Mouse (Mus musculus): Measurements from ENCODE around the gene Rcbtb2. TPM values are rescaled to one million over a fixed set of nuclear protein-coding genes. Genes with fewer than 3 reads are reported as not detected.

Rcbtb2 gene
- total RNA-seq, 2 experiments from 2014 or later = 17.7 to 23.4 TPM

GRCm38 (mm10) chr14:73239857-73240256 lies 117.0 kb downstream of the Rcbtb2 start:
- intact Hi-C loops (cut with DNase I; ENCODE audit: low total_unique reads) = no loop called here
- no peak for DNase-seq

GRCm38 (mm10) chr14:73244061-73244597 lies 121.3 kb downstream of the Rcbtb2 start:
- intact Hi-C loops (cut with DNase I; ENCODE audit: low total_unique reads) = no loop called here

GRCm38 (mm10) chr14:73250056-73250455 lies 127.2 kb downstream of the Rcbtb2 start:
- no peak for DNase-seq
- intact Hi-C loops (cut with DNase I; ENCODE audit: low total_unique reads) = no loop called here

More at GRCm38 (mm10) chr14:73244061-73244597, 121.3 kb downstream of the Rcbtb2 start:
- no peak for DNase-seq

- intact Hi-C loops (cut with DNase I; ENCODE audit: low total_unique reads) = no loop called here
Observed at GRCm38 (mm10) chr14:73252276-73252675, 129.4 kb downstream of the Rcbtb2 start.

GRCm38 (mm10) chr14:73253453-73254251 lies 130.8 kb downstream of the Rcbtb2 start:
- intact Hi-C loops (cut with DNase I; ENCODE audit: low total_unique reads) = no loop called here
- no peak for DNase-seq

More at GRCm38 (mm10) chr14:73252276-73252675, 129.4 kb downstream of the Rcbtb2 start:
- DNase-seq = no peak

- intact Hi-C loops (cut with DNase I; ENCODE audit: low total_unique reads) = no loop called here
- DNase-seq = no peak
Observed at GRCm38 (mm10) chr14:73254412-73254811, 131.6 kb downstream of the Rcbtb2 start.

GRCm38 (mm10) chr14:73255426-73255970 lies 132.7 kb downstream of the Rcbtb2 start:
- DNase-seq = no peak
- intact Hi-C loops (cut with DNase I; ENCODE audit: low total_unique reads) = no loop called here

GRCm38 (mm10) chr14:73257348-73257747 lies 134.5 kb downstream of the Rcbtb2 start:
- DNase-seq = no peak
- intact Hi-C loops (cut with DNase I; ENCODE audit: low total_unique reads) = no loop called here

Small RNA genes lying within 50 kb of the gene (microRNA-seq; reads per million reads assigned to microRNA genes)
- gene Mir687 = 0 reads per million in 2 experiments

Other genes with a start within 250 kb of the Rcbtb2 start
- gene Cysltr2, start 73.9 kb upstream of the Rcbtb2 start, total RNA-seq (2021) = not detected
- gene Lpar6, start 114.9 kb downstream of the Rcbtb2 start, total RNA-seq (2021) = 1 to 10 TPM; 2.6 to 2.9 TPM
- gene Rb1, start 202.8 kb downstream of the Rcbtb2 start, total RNA-seq (2021) = 10 to 100 TPM; 18.1 to 20.2 TPM